Mouse (Mus musculus): Measurements from ENCODE around the gene Dcun1d2. TPM values are rescaled to one million over a fixed set of nuclear protein-coding genes. Genes with fewer than 3 reads are reported as not detected.

Gene Dcun1d2
- polyA plus RNA-seq, 1 experiment from 2014 or later: 24.5 TPM

DNA sequence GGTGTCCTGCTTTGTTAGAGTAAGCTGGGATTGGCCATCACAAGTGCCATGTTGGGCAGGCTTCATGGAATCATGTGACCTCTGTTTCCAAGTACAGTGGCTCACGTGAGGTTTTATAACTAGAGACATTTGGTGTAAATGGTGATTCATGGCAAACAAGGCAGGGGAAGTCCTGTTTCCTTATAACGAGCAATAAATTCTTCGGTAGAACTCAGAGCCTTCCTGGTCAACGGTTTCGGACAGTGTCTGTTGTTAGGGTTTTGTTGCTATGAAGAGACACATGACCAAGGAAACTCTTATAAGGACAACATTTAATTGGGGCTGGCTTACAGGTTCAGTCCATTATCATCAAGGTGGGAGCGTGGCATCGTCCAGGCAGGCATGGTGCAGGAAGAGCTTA lies 13.1 kb upstream of the Dcun1d2 start:
- no peak overlapping the region for H3K4me3 ChIP-seq
- no peaks in the 10 kb centered on the region for H3K9me3 ChIP-seq (replicated peaks)
- no peak overlapping the region for H3K27ac ChIP-seq
- 96% methylated on average over 7 of the region's 7 CpGs for WGBS
- H3K9ac ChIP-seq: no peak overlapping the region
- no peak for ATAC-seq (replicated peaks; ENCODE audit: insufficient number of reproducible peaks, insufficient read depth, low FRiP score, low read depth)
- H3K4me1 ChIP-seq (replicated peaks): no peaks in the 10 kb centered on the region
- peaks cover 50% of the 10 kb centered on the region for H3K36me3 ChIP-seq
- no peak overlapping the region for H3K4me2 ChIP-seq
- H3K27me3 ChIP-seq: no peaks in the 10 kb centered on the region

DNA sequence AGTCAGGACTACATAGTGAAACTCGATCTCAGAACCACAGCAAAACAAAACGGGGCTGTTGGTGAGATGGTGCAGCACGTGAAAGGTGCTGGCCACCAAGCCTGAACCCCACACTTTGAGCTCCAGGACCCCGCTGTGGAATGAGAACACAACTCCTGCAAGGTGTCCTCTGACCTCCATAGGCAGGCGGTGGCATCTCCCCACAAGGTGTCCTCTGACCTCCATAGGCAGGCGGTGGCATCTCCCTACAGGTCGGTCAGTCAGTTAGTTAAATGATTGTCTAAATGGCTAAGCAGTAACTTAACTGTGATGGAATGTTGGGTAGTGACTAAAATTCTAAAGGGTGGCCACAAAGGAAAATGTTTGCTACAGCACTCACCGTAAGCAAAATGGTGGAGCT lies 11.6 kb upstream of the Dcun1d2 start:
- Histone ChIP-seq H3K27me3 (no peaks in the 10 kb centered on the region), H3K4me1 (replicated peaks) (no peaks in the 10 kb centered on the region), H3K4me2 (no peak overlapping the region), H3K36me3 (peaks cover 65% of the 10 kb centered on the region), H3K4me3 (no peak overlapping the region), H3K9me3 (replicated peaks) (no peaks in the 10 kb centered on the region), H3K9ac (no peak overlapping the region), H3K27ac (no peak overlapping the region)
- 95% methylated on average over 8 of the region's 8 CpGs for WGBS
- ATAC-seq (replicated peaks; ENCODE audit: insufficient number of reproducible peaks, insufficient read depth, low FRiP score, low read depth): no peak

- Histone ChIP-seq H3K4me3 (no peak overlapping the region), H3K9ac (no peak overlapping the region), H3K4me2 (no peak overlapping the region), H3K4me1 (replicated peaks) (peaks cover 5% of the 10 kb centered on the region), H3K27ac (no peak overlapping the region), H3K27me3 (no peaks in the 10 kb centered on the region), H3K9me3 (replicated peaks) (no peaks in the 10 kb centered on the region), H3K36me3 (peaks cover 47% of the 10 kb centered on the region)
- WGBS: 89% methylated on average over 9 of the region's 9 CpGs
- ATAC-seq (replicated peaks; ENCODE audit: insufficient number of reproducible peaks, insufficient read depth, low FRiP score, low read depth): no peak
Observed at GRCm38 (mm10) chr8:13293677-13294470, 5.9 kb upstream of the Dcun1d2 start.

DNA sequence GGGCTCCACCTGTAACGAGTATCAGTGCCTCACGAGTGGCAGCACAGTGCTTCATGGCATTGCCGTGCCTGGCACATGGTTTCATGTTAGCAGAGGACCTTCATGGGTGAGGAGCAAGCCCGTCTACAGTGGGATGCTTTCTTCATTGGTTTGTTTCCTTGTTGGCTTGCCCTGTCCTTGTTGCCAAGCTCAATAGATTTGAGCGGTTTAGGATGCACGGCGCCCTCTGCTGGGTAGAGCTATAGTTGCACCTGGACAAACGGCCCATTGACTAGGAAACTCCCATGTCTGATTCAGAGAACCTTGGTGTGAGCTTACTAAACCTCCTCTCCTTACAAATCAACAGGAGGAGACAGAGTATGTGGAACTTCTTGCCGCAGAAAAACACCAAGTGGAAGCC lies 4.4 kb upstream of the Dcun1d2 start:
- H3K9ac ChIP-seq: no peak overlapping the region
- no peaks in the 10 kb centered on the region for H3K27me3 ChIP-seq
- no peak for ATAC-seq (replicated peaks; ENCODE audit: insufficient number of reproducible peaks, insufficient read depth, low FRiP score, low read depth)
- H3K27ac ChIP-seq: no peak overlapping the region
- WGBS: 25% methylated on average over 9 of the region's 9 CpGs
- H3K4me3 ChIP-seq: no peak overlapping the region
- H3K4me1 ChIP-seq (replicated peaks): peaks cover 10% of the 10 kb centered on the region
- H3K9me3 ChIP-seq (replicated peaks): no peaks in the 10 kb centered on the region
- H3K36me3 ChIP-seq: peaks cover 44% of the 10 kb centered on the region
- H3K4me2 ChIP-seq: no peak overlapping the region

GRCm38 (mm10) chr8:13288646-13289045 lies 715 bp upstream of the Dcun1d2 start:
- no peaks in the 10 kb centered on the region for H3K27me3 ChIP-seq
- peak overlapping the region; percentile 76 for H3K4me3 ChIP-seq
- H3K4me2 ChIP-seq: peak overlapping the region; percentile 94
- no peaks in the 10 kb centered on the region for H3K9me3 ChIP-seq (replicated peaks)
- WGBS: 3% methylated on average over 6 of the region's 6 CpGs
- peak overlapping the region; percentile 75 for H3K9ac ChIP-seq
- H3K36me3 ChIP-seq: peaks cover 12% of the 10 kb centered on the region
- no peak for ATAC-seq (replicated peaks; ENCODE audit: insufficient number of reproducible peaks, insufficient read depth, low FRiP score, low read depth)
- H3K27ac ChIP-seq: peak overlapping the region; percentile 100
- H3K4me1 ChIP-seq (replicated peaks): peaks cover 16% of the 10 kb centered on the region

GRCm38 (mm10) chr8:13287304-13287691 lies 633 bp downstream of the Dcun1d2 start:
- H3K27ac ChIP-seq: peak overlapping the region; percentile 100
- no peaks in the 10 kb centered on the region for H3K9me3 ChIP-seq (replicated peaks)
- 0 out of 2 replicates have a peak, but pooled peaks cover 3% of the 10 kb centered on the region for H3K36me3 ChIP-seq
- H3K4me2 ChIP-seq: peak overlapping the region; percentile 94
- H3K27me3 ChIP-seq: no peaks in the 10 kb centered on the region
- peak; percentile 81 for ATAC-seq (replicated peaks; ENCODE audit: insufficient number of reproducible peaks, insufficient read depth, low FRiP score, low read depth)
- H3K9ac ChIP-seq: peak overlapping the region; percentile 75
- peaks cover 22% of the 10 kb centered on the region for H3K4me1 ChIP-seq (replicated peaks)
- H3K4me3 ChIP-seq: peak overlapping the region; percentile 76
- WGBS: under 1% methylated on average over 33 of the region's 34 CpGs

DNA sequence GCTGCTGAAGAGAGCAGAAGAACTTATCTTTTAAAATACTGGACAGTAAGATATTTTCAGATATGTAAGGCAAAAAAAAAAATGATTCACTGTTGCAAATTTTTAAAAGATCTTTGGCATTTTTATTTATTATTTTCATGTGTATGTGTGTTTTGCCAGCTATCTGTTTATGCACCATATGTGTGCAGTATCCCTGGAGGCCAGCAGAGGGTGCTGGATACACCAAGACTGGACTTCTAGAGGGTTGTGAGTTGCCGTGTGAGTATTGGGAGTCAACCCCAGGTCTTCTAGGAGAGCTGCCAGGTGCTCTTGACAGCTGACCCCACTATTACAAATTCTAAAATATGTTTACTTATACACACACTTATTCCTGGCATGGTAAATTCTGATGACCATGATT lies 4.7 kb downstream of the Dcun1d2 start:
- 58% methylated on average over 1 of the region's 1 CpGs for WGBS
- H3K4me2 ChIP-seq: no peak overlapping the region; the same call in 1 of the 2 replicates

GRCm38 (mm10) chr8:13276941-13277447 lies 10.9 kb downstream of the Dcun1d2 start:
- H3K9ac ChIP-seq: no peak overlapping the region
- no peaks in the 10 kb centered on the region for H3K9me3 ChIP-seq (replicated peaks)
- peaks cover 12% of the 10 kb centered on the region; the same call in 1 of the 2 replicates for H3K36me3 ChIP-seq
- H3K4me1 ChIP-seq (replicated peaks): no peaks in the 10 kb centered on the region
- no peak for ATAC-seq (replicated peaks; ENCODE audit: insufficient number of reproducible peaks, insufficient read depth, low FRiP score, low read depth)
- no peaks in the 10 kb centered on the region for H3K27me3 ChIP-seq
- no peak overlapping the region for H3K4me3 ChIP-seq
- no peak overlapping the region for H3K4me2 ChIP-seq
- H3K27ac ChIP-seq: no peak overlapping the region
- 78% methylated on average over 5 of the region's 5 CpGs for WGBS

More for the DNA sequence above, 4.7 kb downstream of the Dcun1d2 start:
- Histone ChIP-seq H3K27ac (no peak overlapping the region), H3K4me1 (replicated peaks) (peaks cover 12% of the 10 kb centered on the region), H3K36me3 (peaks cover 3% of the 10 kb centered on the region; the same call in 1 of the 2 replicates), H3K9me3 (replicated peaks) (no peaks in the 10 kb centered on the region), H3K27me3 (no peaks in the 10 kb centered on the region), H3K4me3 (no peak overlapping the region), H3K9ac (no peak overlapping the region)
- ATAC-seq (replicated peaks; ENCODE audit: insufficient number of reproducible peaks, insufficient read depth, low FRiP score, low read depth): no peak

DNA sequence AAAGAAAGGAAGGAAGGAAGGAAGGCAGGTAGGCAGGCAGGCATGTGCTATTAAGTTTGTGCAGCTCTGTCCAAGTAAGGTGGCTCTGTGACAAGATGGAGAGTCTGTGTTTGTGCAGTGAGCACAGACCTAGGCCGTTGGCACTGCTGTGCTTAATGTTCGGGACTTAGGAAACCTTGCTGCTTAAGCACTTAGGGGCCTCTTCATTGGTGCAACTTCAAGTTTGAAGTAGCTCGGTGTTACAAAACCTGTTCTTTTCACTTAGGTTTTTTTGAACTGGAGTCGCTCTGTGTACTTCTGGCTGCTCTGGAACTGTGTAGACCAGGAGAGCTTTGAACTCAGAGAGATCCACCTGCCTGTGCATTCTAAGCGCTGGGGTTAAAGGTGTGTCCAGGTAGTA lies 15.1 kb downstream of the Dcun1d2 start:
- no peak for ATAC-seq (replicated peaks; ENCODE audit: insufficient number of reproducible peaks, insufficient read depth, low FRiP score, low read depth)
- 87% methylated on average over 5 of the region's 5 CpGs for WGBS
- Histone ChIP-seq H3K4me2 (no peak overlapping the region), H3K4me1 (replicated peaks) (no peaks in the 10 kb centered on the region), H3K9me3 (replicated peaks) (no peaks in the 10 kb centered on the region), H3K27me3 (no peaks in the 10 kb centered on the region), H3K36me3 (peaks cover 31% of the 10 kb centered on the region), H3K9ac (no peak overlapping the region), H3K4me3 (no peak overlapping the region), H3K27ac (no peak overlapping the region)

- no peaks in the 10 kb centered on the region for H3K27me3 ChIP-seq
- H3K27ac ChIP-seq: no peak overlapping the region
- H3K4me2 ChIP-seq: no peak overlapping the region
- no peaks in the 10 kb centered on the region for H3K4me1 ChIP-seq (replicated peaks)
- WGBS: 59% methylated on average over 2 of the region's 2 CpGs
- no peak overlapping the region for H3K4me3 ChIP-seq
- H3K9ac ChIP-seq: no peak overlapping the region
- peaks cover 34% of the 10 kb centered on the region for H3K36me3 ChIP-seq
- no peaks in the 10 kb centered on the region for H3K9me3 ChIP-seq (replicated peaks)
- no peak for ATAC-seq (replicated peaks; ENCODE audit: insufficient number of reproducible peaks, insufficient read depth, low FRiP score, low read depth)
Observed at GRCm38 (mm10) chr8:13267566-13267965, 20.4 kb downstream of the Dcun1d2 start.

DNA sequence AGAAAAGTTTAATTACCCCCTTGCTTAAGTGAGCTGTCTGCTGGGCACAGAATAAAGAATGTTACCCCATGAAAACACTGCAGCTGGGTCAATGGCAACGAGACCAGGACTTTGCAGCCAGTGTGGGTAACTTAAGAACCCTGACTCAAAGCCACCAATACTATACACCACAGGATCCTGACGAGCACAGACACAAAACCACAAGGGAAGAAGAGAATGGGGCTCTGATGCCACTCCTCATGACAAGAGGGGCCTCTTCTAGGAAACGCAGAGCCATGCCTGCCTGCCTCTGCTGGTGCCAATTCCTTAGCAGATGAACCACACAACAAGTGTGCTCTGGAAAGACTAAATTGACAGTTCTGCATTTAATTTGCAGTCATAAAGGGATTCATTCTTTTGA lies 24.6 kb downstream of the Dcun1d2 start:
- no peak for ATAC-seq (replicated peaks; ENCODE audit: insufficient number of reproducible peaks, insufficient read depth, low FRiP score, low read depth)
- Histone ChIP-seq H3K4me2 (no peak overlapping the region), H3K27me3 (no peaks in the 10 kb centered on the region), H3K27ac (no peak overlapping the region), H3K4me3 (no peak overlapping the region), H3K36me3 (peaks cover 23% of the 10 kb centered on the region), H3K4me1 (replicated peaks) (no peaks in the 10 kb centered on the region), H3K9me3 (replicated peaks) (no peaks in the 10 kb centered on the region), H3K9ac (no peak overlapping the region)
- 75% methylated on average over 3 of the region's 3 CpGs for WGBS

DNA sequence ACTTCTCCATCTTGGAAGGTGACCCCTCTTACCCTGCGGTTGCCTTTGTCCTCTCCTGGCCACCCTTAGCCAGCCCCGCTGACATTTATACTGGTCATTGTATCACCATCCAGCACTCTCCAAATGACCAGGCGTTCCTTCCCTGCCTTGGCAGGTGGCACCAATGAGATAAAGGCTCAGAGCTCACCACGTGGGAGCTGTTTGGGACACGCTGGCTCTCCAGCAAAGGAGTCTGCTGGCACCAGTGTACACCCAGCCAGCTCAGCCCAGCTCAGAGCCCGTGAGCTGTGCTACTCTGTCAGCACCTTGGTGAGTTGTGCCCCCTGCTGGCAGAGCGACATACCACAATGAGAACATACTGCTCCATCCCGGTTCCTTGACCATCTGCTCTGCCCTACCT lies 33.9 kb downstream of the Dcun1d2 start, which contains the start of gene Adprhl1:
TSS of gene Adprhl1 (minus strand) at position 144 of the 400 bp plus-strand sequence.
- peak; percentile 86 for ATAC-seq (replicated peaks; ENCODE audit: insufficient number of reproducible peaks, insufficient read depth, low FRiP score, low read depth)
- peaks cover 26% of the 10 kb centered on the region for H3K4me1 ChIP-seq (replicated peaks)
- H3K27me3 ChIP-seq: no peaks in the 10 kb centered on the region
- H3K36me3 ChIP-seq: peaks cover 29% of the 10 kb centered on the region
- peak within 1 kb of the TSS; percentile 58 for H3K4me2 ChIP-seq
- 17% methylated on average over 8 of the region's 8 CpGs for WGBS
- H3K9me3 ChIP-seq (replicated peaks): no peaks in the 10 kb centered on the region
- H3K4me3 ChIP-seq: peak within 1 kb of the TSS; percentile 55
- H3K27ac ChIP-seq: peak within 1 kb of the TSS; percentile 95
- peak within 1 kb of the TSS; percentile 60 for H3K9ac ChIP-seq
